Mouse (Mus musculus): ENCODE measurements around the gene Mrtfb. TPM values are rescaled to one million over a fixed set of nuclear protein-coding genes. Genes with fewer than 3 reads are reported as not detected.
A peak's percentile ranks its signal among the peaks of the same experiment; 100 is the strongest.

The Mrtfb gene
- polyA plus RNA-seq, 1 experiment from 2014 or later = 20.9 TPM

GRCm38 (mm10) chr16:13378157-13378556, 121.9 kb downstream of the Mrtfb start:
- no peak for ATAC-seq
- H3K4me1 ChIP-seq (replicated peaks) = no peaks in the 10 kb centered on the region
- H3K4me2 ChIP-seq (replicated peaks) = no peak overlapping the region
- 88% methylated on average over 5 of the region's 5 CpGs for WGBS
- H3K9ac ChIP-seq = no peak overlapping the region
- H3K27ac ChIP-seq = no peak overlapping the region
- no peaks in the 10 kb centered on the region for H3K9me3 ChIP-seq
- H3K36me3 ChIP-seq = no peaks in the 10 kb centered on the region
- no peaks in the 10 kb centered on the region for H3K27me3 ChIP-seq (replicated peaks)
- H3K4me3 ChIP-seq (replicated peaks) = no peak overlapping the region

- Histone ChIP-seq H3K36me3 (0 out of 2 replicates have a peak, but pooled peaks cover 7% of the 10 kb centered on the region), H3K9ac (no peak overlapping the region), H3K9me3 (no peaks in the 10 kb centered on the region), H3K27ac (no peak overlapping the region), H3K4me3 (replicated peaks) (no peak overlapping the region), H3K4me2 (replicated peaks) (no peak overlapping the region), H3K4me1 (replicated peaks) (no peaks in the 10 kb centered on the region), H3K27me3 (replicated peaks) (no peaks in the 10 kb centered on the region)
- no peak for ATAC-seq
- 77% methylated on average over 2 of the region's 2 CpGs for WGBS
Measured at GRCm38 (mm10) chr16:13379865-13380264, 123.6 kb downstream of the Mrtfb start.

- Histone ChIP-seq H3K27ac (no peak overlapping the region), H3K27me3 (replicated peaks) (no peaks in the 10 kb centered on the region), H3K9ac (no peak overlapping the region), H3K4me1 (replicated peaks) (no peaks in the 10 kb centered on the region), H3K4me3 (replicated peaks) (no peak overlapping the region), H3K36me3 (peaks cover 9% of the 10 kb centered on the region; the same call in 1 of the 2 replicates), H3K9me3 (no peaks in the 10 kb centered on the region), H3K4me2 (replicated peaks) (no peak overlapping the region)
- 90% methylated on average over 2 of the region's 2 CpGs for WGBS
- no peak for ATAC-seq
Measured at GRCm38 (mm10) chr16:13381771-13382170, 125.5 kb downstream of the Mrtfb start.

GRCm38 (mm10) chr16:13387306-13387705, 131.0 kb downstream of the Mrtfb start:
- Histone ChIP-seq H3K9ac (no peak overlapping the region), H3K9me3 (no peaks in the 10 kb centered on the region), H3K36me3 (peaks cover 9% of the 10 kb centered on the region; the same call in 1 of the 2 replicates), H3K27ac (no peak overlapping the region), H3K4me1 (replicated peaks) (no peaks in the 10 kb centered on the region), H3K4me2 (replicated peaks) (no peak overlapping the region), H3K4me3 (replicated peaks) (no peak overlapping the region), H3K27me3 (replicated peaks) (no peaks in the 10 kb centered on the region)
- ATAC-seq = no peak
- WGBS = 78% methylated on average over 4 of the region's 4 CpGs

- no peak overlapping the region for H3K4me3 ChIP-seq (replicated peaks)
- no peaks in the 10 kb centered on the region for H3K27me3 ChIP-seq (replicated peaks)
- no peaks in the 10 kb centered on the region for H3K9me3 ChIP-seq
- no peak overlapping the region for H3K9ac ChIP-seq
- peaks cover 43% of the 10 kb centered on the region for H3K36me3 ChIP-seq
- no peaks in the 10 kb centered on the region for H3K4me1 ChIP-seq (replicated peaks)
- 41% methylated on average over 2 of the region's 2 CpGs for WGBS
- ATAC-seq = no peak
- H3K4me2 ChIP-seq (replicated peaks) = no peak overlapping the region
- no peak overlapping the region for H3K27ac ChIP-seq
Measured at GRCm38 (mm10) chr16:13400375-13400774, 144.1 kb downstream of the Mrtfb start.

GRCm38 (mm10) chr16:13401591-13401990, 145.3 kb downstream of the Mrtfb start:
- Histone ChIP-seq H3K27ac (no peak overlapping the region), H3K36me3 (peaks cover 41% of the 10 kb centered on the region), H3K4me1 (replicated peaks) (no peaks in the 10 kb centered on the region), H3K27me3 (replicated peaks) (no peaks in the 10 kb centered on the region), H3K4me2 (replicated peaks) (no peak overlapping the region), H3K9ac (no peak overlapping the region), H3K9me3 (no peaks in the 10 kb centered on the region), H3K4me3 (replicated peaks) (no peak overlapping the region)
- WGBS = 52% methylated on average over 5 of the region's 5 CpGs
- no peak for ATAC-seq

GRCm38 (mm10) chr16:13404656-13405055, 148.4 kb downstream of the Mrtfb start:
- H3K4me3 ChIP-seq (replicated peaks) = no peak overlapping the region
- 87% methylated on average over 6 of the region's 6 CpGs for WGBS
- no peaks in the 10 kb centered on the region for H3K4me1 ChIP-seq (replicated peaks)
- H3K27me3 ChIP-seq (replicated peaks) = no peaks in the 10 kb centered on the region
- H3K4me2 ChIP-seq (replicated peaks) = no peak overlapping the region
- H3K36me3 ChIP-seq = peaks cover 32% of the 10 kb centered on the region
- H3K9me3 ChIP-seq = no peaks in the 10 kb centered on the region
- no peak overlapping the region for H3K9ac ChIP-seq
- H3K27ac ChIP-seq = no peak overlapping the region
- no peak for ATAC-seq

- Histone ChIP-seq H3K4me2 (replicated peaks) (no peak overlapping the region), H3K4me1 (replicated peaks) (no peaks in the 10 kb centered on the region), H3K9me3 (no peaks in the 10 kb centered on the region), H3K27me3 (replicated peaks) (no peaks in the 10 kb centered on the region), H3K9ac (no peak overlapping the region), H3K27ac (no peak overlapping the region), H3K36me3 (peaks cover 28% of the 10 kb centered on the region), H3K4me3 (replicated peaks) (no peak overlapping the region)
- ATAC-seq = no peak
- 91% methylated on average over 2 of the region's 2 CpGs for WGBS
Measured at GRCm38 (mm10) chr16:13405403-13405802, 149.1 kb downstream of the Mrtfb start.

- Histone ChIP-seq H3K9ac (no peak overlapping the region), H3K36me3 (peaks cover 29% of the 10 kb centered on the region), H3K4me1 (replicated peaks) (no peaks in the 10 kb centered on the region), H3K4me3 (replicated peaks) (no peak overlapping the region), H3K9me3 (no peaks in the 10 kb centered on the region), H3K27ac (no peak overlapping the region), H3K27me3 (replicated peaks) (no peaks in the 10 kb centered on the region), H3K4me2 (replicated peaks) (no peak overlapping the region)
- ATAC-seq = peak; percentile 75
- WGBS = 73% methylated on average over 4 of the region's 4 CpGs
Measured at GRCm38 (mm10) chr16:13409530-13410163, 153.4 kb downstream of the Mrtfb start.

GRCm38 (mm10) chr16:13410760-13411159, 154.5 kb downstream of the Mrtfb start:
- WGBS = 87% methylated on average over 2 of the region's 2 CpGs
- H3K9ac ChIP-seq = no peak overlapping the region
- H3K4me2 ChIP-seq (replicated peaks) = no peak overlapping the region
- no peaks in the 10 kb centered on the region for H3K9me3 ChIP-seq
- H3K4me1 ChIP-seq (replicated peaks) = no peaks in the 10 kb centered on the region
- H3K27ac ChIP-seq = no peak overlapping the region
- no peaks in the 10 kb centered on the region for H3K27me3 ChIP-seq (replicated peaks)
- no peak overlapping the region for H3K4me3 ChIP-seq (replicated peaks)
- no peak for ATAC-seq
- peaks cover 24% of the 10 kb centered on the region for H3K36me3 ChIP-seq

GRCm38 (mm10) chr16:13411531-13411930, 155.2 kb downstream of the Mrtfb start:
- Histone ChIP-seq H3K9me3 (no peaks in the 10 kb centered on the region), H3K4me1 (replicated peaks) (no peaks in the 10 kb centered on the region), H3K4me2 (replicated peaks) (no peak overlapping the region), H3K27me3 (replicated peaks) (no peaks in the 10 kb centered on the region), H3K4me3 (replicated peaks) (no peak overlapping the region), H3K9ac (no peak overlapping the region), H3K36me3 (peaks cover 19% of the 10 kb centered on the region), H3K27ac (no peak overlapping the region)
- ATAC-seq = no peak
- WGBS = 95% methylated on average over 4 of the region's 4 CpGs

GRCm38 (mm10) chr16:13414566-13414965, 158.3 kb downstream of the Mrtfb start:
- peaks cover 16% of the 10 kb centered on the region for H3K36me3 ChIP-seq
- no peaks in the 10 kb centered on the region for H3K9me3 ChIP-seq
- H3K9ac ChIP-seq = no peak overlapping the region
- WGBS = 87% methylated on average over 7 of the region's 7 CpGs
- no peaks in the 10 kb centered on the region for H3K27me3 ChIP-seq (replicated peaks)
- no peak overlapping the region for H3K4me3 ChIP-seq (replicated peaks)
- no peak overlapping the region for H3K27ac ChIP-seq
- no peak for ATAC-seq
- no peaks in the 10 kb centered on the region for H3K4me1 ChIP-seq (replicated peaks)
- no peak overlapping the region for H3K4me2 ChIP-seq (replicated peaks)

- no peaks in the 10 kb centered on the region for H3K27me3 ChIP-seq (replicated peaks)
- no peak overlapping the region for H3K4me3 ChIP-seq (replicated peaks)
- H3K4me2 ChIP-seq (replicated peaks) = no peak overlapping the region
- H3K4me1 ChIP-seq (replicated peaks) = no peaks in the 10 kb centered on the region
- no peaks in the 10 kb centered on the region for H3K9me3 ChIP-seq
- 92% methylated on average over 4 of the region's 4 CpGs for WGBS
- H3K9ac ChIP-seq = no peak overlapping the region
- peaks cover 14% of the 10 kb centered on the region for H3K36me3 ChIP-seq
- no peak for ATAC-seq
- no peak overlapping the region for H3K27ac ChIP-seq
Measured at GRCm38 (mm10) chr16:13414972-13415371, 158.7 kb downstream of the Mrtfb start.
